Mouse (Mus musculus): ENCODE measurements around the gene D630003M21Rik. TPM values are rescaled to one million over a fixed set of nuclear protein-coding genes. Genes with fewer than 3 reads are reported as not detected.
A peak's percentile ranks its signal among the peaks of the same experiment; 100 is the strongest.

The D630003M21Rik gene
- total and polyA plus RNA-seq, 3 experiments: under 0.01 TPM; not detected in 2

DNA sequence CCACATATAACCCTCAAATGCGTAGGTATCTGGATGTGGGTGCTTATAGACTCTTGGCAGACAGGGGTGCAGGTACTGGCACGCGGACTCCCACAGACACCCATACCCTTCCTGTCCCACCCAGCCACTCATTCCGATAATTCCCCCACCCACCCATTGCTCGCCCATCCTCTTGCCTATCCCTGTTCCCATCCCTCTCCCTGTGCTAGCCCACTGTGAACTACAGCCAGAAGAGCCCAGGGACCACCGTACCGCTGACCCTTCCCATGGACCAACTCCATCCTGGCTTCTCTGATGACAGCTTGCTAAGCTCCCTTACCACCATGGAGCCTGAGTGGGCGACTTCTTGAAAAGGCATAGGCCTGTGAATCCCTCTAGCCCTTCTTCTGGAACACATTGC lies 82.1 kb downstream of the D630003M21Rik start:
- TF ChIP-seq POLR2AphosphoS5 (IDR thresholded peaks at IDR 0.05; ENCODE audit: insufficient replicate concordance, low read depth, low read length) (no peak), TAL1 (conservative IDR thresholded peaks at IDR 0.05; ENCODE audit: low read depth, low read length) (no peak), GATA1 (IDR thresholded peaks at IDR 0.05; ENCODE audit: borderline replicate concordance, low read length) (no peak), CTCF (IDR thresholded peaks at IDR 0.05; ENCODE audit: low read depth, low read length) (no peak), GATA2 (IDR thresholded peaks at IDR 0.05; ENCODE audit: borderline replicate concordance, low read depth, low read length) (no peak)

DNA sequence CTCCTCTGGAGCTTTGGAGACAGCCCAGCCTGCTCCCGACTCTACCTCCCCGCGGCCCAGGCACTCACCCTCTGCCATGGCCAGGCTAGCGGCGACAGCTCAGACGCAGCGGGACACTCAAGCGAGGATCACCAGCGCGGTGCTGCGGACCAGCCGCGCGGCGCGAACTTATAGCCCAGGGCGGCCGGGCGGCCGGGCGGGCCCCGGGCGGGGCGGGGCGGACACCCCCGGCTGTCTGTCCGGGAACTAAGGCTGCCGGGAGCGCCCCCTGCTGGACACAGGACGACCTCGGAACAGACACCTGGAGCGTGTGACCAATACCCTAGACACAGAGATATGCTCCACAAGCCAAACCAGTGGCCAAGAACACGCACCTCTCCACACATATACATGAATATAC lies 82.8 kb downstream of the D630003M21Rik start, which contains the start of gene Tgm2:
Gene Tgm2, minus strand, starts transcription at position 214 of the 400 bp plus-strand sequence.
- TF ChIP-seq POLR2AphosphoS5 (IDR thresholded peaks at IDR 0.05; ENCODE audit: insufficient replicate concordance, low read depth, low read length): no peak
- peak; percentile 38; the same call in 1 of the 2 replicates for TF ChIP-seq CTCF (IDR thresholded peaks at IDR 0.05; ENCODE audit: low read depth, low read length)
- peak within 1 kb of the TSS; percentile 78 for H3K4me3 ChIP-seq (ENCODE audit: low read depth, low read length)
- H3K27me3 ChIP-seq (ENCODE audit: insufficient read depth, low read length): peaks cover 9% of the 10 kb centered on the region; the same call in 1 of the 2 replicates
- peaks cover 18% of the 10 kb centered on the region for H3K36me3 ChIP-seq (replicated peaks)
- peaks cover 63% of the 10 kb centered on the region for H3K4me1 ChIP-seq (ENCODE audit: insufficient read depth, low read depth, low read length)
- no peak for ATAC-seq (ENCODE audit: extremely low read depth, insufficient number of reproducible peaks, low FRiP score, poor library complexity, severe bottlenecking)
- peaks cover 4% of the 10 kb centered on the region for H3K9me3 ChIP-seq (replicated peaks)
- DNase-seq (ENCODE audit: low spot score): peak; percentile 83

More for the DNA sequence above, 82.1 kb downstream of the D630003M21Rik start:
- H3K9me3 ChIP-seq (replicated peaks): peaks cover 4% of the 10 kb centered on the region
- ATAC-seq (ENCODE audit: extremely low read depth, insufficient number of reproducible peaks, low FRiP score, poor library complexity, severe bottlenecking): no peak
- H3K4me1 ChIP-seq (ENCODE audit: insufficient read depth, low read depth, low read length): peaks cover 56% of the 10 kb centered on the region
- H3K4me3 ChIP-seq (ENCODE audit: low read depth, low read length): no peak overlapping the region
- H3K36me3 ChIP-seq (replicated peaks): peaks cover 11% of the 10 kb centered on the region
- DNase-seq (ENCODE audit: low spot score): no peak
- peaks cover 13% of the 10 kb centered on the region; the same call in 1 of the 2 replicates for H3K27me3 ChIP-seq (ENCODE audit: insufficient read depth, low read length)

DNA sequence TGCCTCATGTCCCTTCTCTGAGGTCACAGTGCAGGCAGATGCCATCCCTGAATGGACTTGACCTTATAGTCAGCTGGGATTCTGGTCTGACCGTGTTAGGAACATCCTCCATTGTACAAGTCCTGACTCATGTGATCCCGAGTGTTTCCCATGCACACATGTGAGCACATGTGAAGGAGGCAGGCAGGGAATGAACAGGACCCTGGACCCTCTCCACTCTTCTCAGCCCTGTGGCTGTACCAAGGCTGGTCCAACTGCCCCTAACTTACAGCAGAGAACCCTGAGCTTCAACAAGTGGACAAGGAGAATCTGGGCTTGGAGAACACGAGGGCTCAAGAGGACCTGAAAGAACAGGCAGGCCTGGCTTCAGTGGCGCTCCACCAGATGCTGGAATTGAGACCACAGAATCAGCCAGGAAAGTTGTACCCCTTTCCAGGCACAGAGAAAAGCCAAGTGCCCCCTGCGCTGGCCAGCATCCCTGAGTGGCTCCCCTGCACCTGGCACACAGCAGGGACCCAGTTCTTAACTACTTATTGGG lies 83.4 kb downstream of the D630003M21Rik start:
- Histone ChIP-seq H3K4me3 (ENCODE audit: low read depth, low read length) (peak overlapping the region; percentile 78), H3K4me1 (ENCODE audit: insufficient read depth, low read depth, low read length) (peaks cover 69% of the 10 kb centered on the region), H3K27me3 (ENCODE audit: insufficient read depth, low read length) (peaks cover 4% of the 10 kb centered on the region; the same call in 1 of the 2 replicates), H3K36me3 (replicated peaks) (peaks cover 24% of the 10 kb centered on the region), H3K9me3 (replicated peaks) (no peaks in the 10 kb centered on the region)
- ATAC-seq (ENCODE audit: extremely low read depth, insufficient number of reproducible peaks, low FRiP score, poor library complexity, severe bottlenecking) (no peak), DNase-seq (ENCODE audit: low spot score) (no peak)
- TF ChIP-seq CTCF (IDR thresholded peaks at IDR 0.05; ENCODE audit: low read depth, low read length) (no peak), GATA2 (IDR thresholded peaks at IDR 0.05; ENCODE audit: borderline replicate concordance, low read depth, low read length) (no peak), POLR2AphosphoS5 (IDR thresholded peaks at IDR 0.05; ENCODE audit: insufficient replicate concordance, low read depth, low read length) (no peak), GATA1 (IDR thresholded peaks at IDR 0.05; ENCODE audit: borderline replicate concordance, low read length) (no peak), TAL1 (conservative IDR thresholded peaks at IDR 0.05; ENCODE audit: low read depth, low read length) (no peak)

DNA sequence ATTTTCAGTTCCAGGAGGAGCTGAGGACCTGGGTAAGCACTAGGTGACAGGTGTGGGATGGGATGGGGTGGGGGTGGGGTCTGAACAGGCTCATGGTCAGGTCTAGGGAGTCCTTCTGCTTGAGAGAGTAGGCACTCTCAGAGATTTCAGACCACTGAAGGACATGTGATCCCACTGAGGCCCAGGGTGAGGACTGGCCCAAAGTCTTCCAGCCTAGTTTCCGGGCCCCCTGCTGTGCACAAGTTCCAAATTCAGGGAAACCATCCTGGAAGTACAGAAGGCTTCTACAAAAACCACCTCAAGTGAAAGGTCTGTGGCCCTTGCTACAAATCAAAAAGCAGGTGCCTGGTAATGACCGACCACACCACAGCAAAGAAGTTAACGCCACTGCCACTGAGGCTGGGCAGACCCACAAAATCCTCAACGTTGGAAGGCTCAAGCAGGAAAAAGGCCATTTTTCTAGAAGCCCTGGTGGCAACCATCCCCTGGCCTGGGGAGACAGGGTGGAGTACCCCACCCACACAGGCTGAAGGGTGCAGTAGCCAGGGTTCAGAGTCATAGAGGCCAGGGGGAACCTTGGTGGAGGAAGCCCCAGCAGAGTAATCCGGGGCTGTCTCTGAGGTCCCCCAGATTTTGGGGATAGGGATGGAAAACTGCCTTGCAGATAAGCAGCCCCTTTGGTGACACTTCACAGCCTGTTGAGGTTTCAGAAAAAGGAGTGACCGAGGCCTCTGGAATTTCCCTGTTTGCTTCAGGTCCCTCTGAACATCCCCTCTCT lies 84.1 kb downstream of the D630003M21Rik start:
- ATAC-seq (ENCODE audit: extremely low read depth, insufficient number of reproducible peaks, low FRiP score, poor library complexity, severe bottlenecking) (no peak), DNase-seq (ENCODE audit: low spot score) (no peak)
- Histone ChIP-seq H3K27me3 (ENCODE audit: insufficient read depth, low read length) (peaks cover 2% of the 10 kb centered on the region; the same call in 1 of the 2 replicates), H3K4me1 (ENCODE audit: insufficient read depth, low read depth, low read length) (peaks cover 76% of the 10 kb centered on the region), H3K9me3 (replicated peaks) (no peaks in the 10 kb centered on the region), H3K36me3 (replicated peaks) (peaks cover 31% of the 10 kb centered on the region), H3K4me3 (ENCODE audit: low read depth, low read length) (peak overlapping the region; percentile 78)
- TF ChIP-seq TAL1 (conservative IDR thresholded peaks at IDR 0.05; ENCODE audit: low read depth, low read length): no peak
- TF ChIP-seq GATA1 (IDR thresholded peaks at IDR 0.05; ENCODE audit: borderline replicate concordance, low read length): no peak
- no peak for TF ChIP-seq POLR2AphosphoS5 (IDR thresholded peaks at IDR 0.05; ENCODE audit: insufficient replicate concordance, low read depth, low read length)
- no peak for TF ChIP-seq GATA2 (IDR thresholded peaks at IDR 0.05; ENCODE audit: borderline replicate concordance, low read depth, low read length)

DNA sequence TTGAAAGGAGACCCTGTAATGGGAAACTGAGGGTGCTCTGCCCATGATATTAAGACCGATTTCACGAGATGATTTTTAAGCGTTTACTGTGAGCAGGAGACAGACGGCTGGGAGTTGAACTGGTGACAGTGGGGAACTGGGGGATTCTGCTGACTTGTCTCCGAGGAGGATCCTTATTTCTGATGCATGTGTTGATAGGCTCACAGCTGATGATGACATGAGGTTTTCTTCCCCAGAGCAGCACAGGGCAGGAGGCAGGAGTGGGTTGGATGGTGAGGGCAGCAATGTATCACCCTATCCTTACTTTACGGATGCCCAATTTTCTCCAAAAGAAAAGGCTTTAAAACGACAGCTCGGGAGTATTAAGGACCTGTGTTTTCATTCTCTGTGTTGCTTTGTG lies 84.8 kb downstream of the D630003M21Rik start:
- ATAC-seq (ENCODE audit: extremely low read depth, insufficient number of reproducible peaks, low FRiP score, poor library complexity, severe bottlenecking) (no peak), DNase-seq (ENCODE audit: low spot score) (no peak)
- H3K27me3 ChIP-seq (ENCODE audit: insufficient read depth, low read length): no peaks in the 10 kb centered on the region
- H3K4me1 ChIP-seq (ENCODE audit: insufficient read depth, low read depth, low read length): peaks cover 83% of the 10 kb centered on the region
- H3K4me3 ChIP-seq (ENCODE audit: low read depth, low read length): peak overlapping the region; percentile 78; the same call in 1 of the 2 replicates
- no peak for TF ChIP-seq POLR2AphosphoS5 (IDR thresholded peaks at IDR 0.05; ENCODE audit: insufficient replicate concordance, low read depth, low read length)
- TF ChIP-seq TAL1 (conservative IDR thresholded peaks at IDR 0.05; ENCODE audit: low read depth, low read length): no peak
- no peak for TF ChIP-seq GATA2 (IDR thresholded peaks at IDR 0.05; ENCODE audit: borderline replicate concordance, low read depth, low read length)
- TF ChIP-seq GATA1 (IDR thresholded peaks at IDR 0.05; ENCODE audit: borderline replicate concordance, low read length): no peak
- no peaks in the 10 kb centered on the region for H3K9me3 ChIP-seq (replicated peaks)
- H3K36me3 ChIP-seq (replicated peaks): peaks cover 38% of the 10 kb centered on the region

DNA sequence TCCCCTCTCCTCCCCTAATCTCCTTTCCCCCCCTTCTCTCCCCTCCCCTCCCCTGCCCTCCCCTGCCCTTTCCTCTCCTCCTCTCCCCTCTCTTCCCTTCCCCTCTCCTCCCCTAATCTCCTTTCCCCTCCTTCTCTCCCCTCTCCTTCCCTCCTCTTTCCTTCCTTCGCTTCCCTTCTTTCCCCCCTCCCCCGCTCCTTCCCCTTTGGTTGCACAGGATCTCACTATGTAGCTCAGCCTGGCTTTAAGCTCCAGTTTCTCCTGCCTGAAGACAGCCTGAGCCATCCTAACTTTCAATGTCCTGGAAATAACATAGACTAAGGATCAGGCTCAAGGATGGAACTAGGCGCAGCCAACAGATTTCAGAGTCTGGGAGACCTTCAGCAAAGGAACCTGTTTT lies 85.2 kb downstream of the D630003M21Rik start:
- peaks cover 42% of the 10 kb centered on the region for H3K36me3 ChIP-seq (replicated peaks)
- H3K4me1 ChIP-seq (ENCODE audit: insufficient read depth, low read depth, low read length): peaks cover 87% of the 10 kb centered on the region
- H3K4me3 ChIP-seq (ENCODE audit: low read depth, low read length): peak overlapping the region; percentile 18; the same call in 1 of the 2 replicates
- H3K9me3 ChIP-seq (replicated peaks): no peaks in the 10 kb centered on the region
- TF ChIP-seq CTCF (IDR thresholded peaks at IDR 0.05; ENCODE audit: low read depth, low read length): no peak
- no peak for TF ChIP-seq GATA1 (IDR thresholded peaks at IDR 0.05; ENCODE audit: borderline replicate concordance, low read length)
- TF ChIP-seq POLR2AphosphoS5 (IDR thresholded peaks at IDR 0.05; ENCODE audit: insufficient replicate concordance, low read depth, low read length): no peak
- no peak for TF ChIP-seq TAL1 (conservative IDR thresholded peaks at IDR 0.05; ENCODE audit: low read depth, low read length)
- no peak for TF ChIP-seq GATA2 (IDR thresholded peaks at IDR 0.05; ENCODE audit: borderline replicate concordance, low read depth, low read length)
- ATAC-seq (ENCODE audit: extremely low read depth, insufficient number of reproducible peaks, low FRiP score, poor library complexity, severe bottlenecking) (no peak), DNase-seq (ENCODE audit: low spot score) (no peak)
- no peaks in the 10 kb centered on the region for H3K27me3 ChIP-seq (ENCODE audit: insufficient read depth, low read length)

Measured in G1E (cell line).